Mouse (Mus musculus): Measurements from ENCODE around the gene Uqcc2. TPM values are rescaled to one million over a fixed set of nuclear protein-coding genes. Genes with fewer than 3 reads are reported as not detected.

Uqcc2 gene
- polyA plus RNA-seq, 1 experiment from 2014 or later, result 349 TPM

GRCm38 (mm10) chr17:27175196-27175874, 41.6 kb upstream of the Uqcc2 start:
- peak; percentile 69; the same call in 1 of the 2 replicates for ATAC-seq (ENCODE audit: low read depth)
- no peak overlapping the region for H3K9ac ChIP-seq (replicated peaks; ENCODE audit: low read depth, low read length)
- H3K4me3 ChIP-seq (ENCODE audit: low read depth, low read length), result no peak overlapping the region
- peaks cover 18% of the 10 kb centered on the region for H3K4me1 ChIP-seq (ENCODE audit: control insufficient read depth, insufficient read depth, low read length)
- WGBS, result 11% methylated on average over 14 of the region's 14 CpGs
- H3K4me2 ChIP-seq (ENCODE audit: low read depth, low read length), result no peak overlapping the region
- H3K27me3 ChIP-seq (ENCODE audit: control insufficient read depth, insufficient read depth, low read length), result no peaks in the 10 kb centered on the region
- no peaks in the 10 kb centered on the region for H3K36me3 ChIP-seq (ENCODE audit: control insufficient read depth, insufficient read depth, low read length)
- peak overlapping the region; percentile 39 for H3K27ac ChIP-seq (ENCODE audit: low read depth, low read length)
- no peaks in the 10 kb centered on the region for H3K9me3 ChIP-seq (ENCODE audit: control insufficient read depth, low read length)

- H3K36me3 ChIP-seq (ENCODE audit: control insufficient read depth, insufficient read depth, low read length), result no peaks in the 10 kb centered on the region
- H3K4me2 ChIP-seq (ENCODE audit: low read depth, low read length), result no peak overlapping the region
- H3K9ac ChIP-seq (replicated peaks; ENCODE audit: low read depth, low read length), result no peak overlapping the region
- WGBS, result 70% methylated on average over 3 of the region's 3 CpGs
- no peak for ATAC-seq (ENCODE audit: low read depth)
- no peaks in the 10 kb centered on the region for H3K27me3 ChIP-seq (ENCODE audit: control insufficient read depth, insufficient read depth, low read length)
- H3K4me3 ChIP-seq (ENCODE audit: low read depth, low read length), result no peak overlapping the region
- H3K27ac ChIP-seq (ENCODE audit: low read depth, low read length), result no peak overlapping the region
- no peaks in the 10 kb centered on the region for H3K9me3 ChIP-seq (ENCODE audit: control insufficient read depth, low read length)
- H3K4me1 ChIP-seq (ENCODE audit: control insufficient read depth, insufficient read depth, low read length), result peaks cover 18% of the 10 kb centered on the region
Measured at GRCm38 (mm10) chr17:27173715-27174114, 40.0 kb upstream of the Uqcc2 start.

GRCm38 (mm10) chr17:27172459-27172858, 38.7 kb upstream of the Uqcc2 start:
- WGBS, result 85% methylated on average over 9 of the region's 9 CpGs
- H3K4me2 ChIP-seq (ENCODE audit: low read depth, low read length), result no peak overlapping the region
- ATAC-seq (ENCODE audit: low read depth), result no peak
- no peak overlapping the region for H3K27ac ChIP-seq (ENCODE audit: low read depth, low read length)
- H3K9ac ChIP-seq (replicated peaks; ENCODE audit: low read depth, low read length), result no peak overlapping the region
- no peaks in the 10 kb centered on the region for H3K27me3 ChIP-seq (ENCODE audit: control insufficient read depth, insufficient read depth, low read length)
- no peaks in the 10 kb centered on the region for H3K36me3 ChIP-seq (ENCODE audit: control insufficient read depth, insufficient read depth, low read length)
- H3K4me1 ChIP-seq (ENCODE audit: control insufficient read depth, insufficient read depth, low read length), result peaks cover 18% of the 10 kb centered on the region
- H3K9me3 ChIP-seq (ENCODE audit: control insufficient read depth, low read length), result no peaks in the 10 kb centered on the region
- no peak overlapping the region for H3K4me3 ChIP-seq (ENCODE audit: low read depth, low read length)

GRCm38 (mm10) chr17:27171121-27171520, 37.4 kb upstream of the Uqcc2 start:
- 72% methylated on average over 5 of the region's 5 CpGs for WGBS
- H3K9ac ChIP-seq (replicated peaks; ENCODE audit: low read depth, low read length), result no peak overlapping the region
- H3K9me3 ChIP-seq (ENCODE audit: control insufficient read depth, low read length), result no peaks in the 10 kb centered on the region
- no peaks in the 10 kb centered on the region for H3K36me3 ChIP-seq (ENCODE audit: control insufficient read depth, insufficient read depth, low read length)
- ATAC-seq (ENCODE audit: low read depth), result no peak
- no peaks in the 10 kb centered on the region for H3K27me3 ChIP-seq (ENCODE audit: control insufficient read depth, insufficient read depth, low read length)
- no peak overlapping the region for H3K4me3 ChIP-seq (ENCODE audit: low read depth, low read length)
- H3K4me1 ChIP-seq (ENCODE audit: control insufficient read depth, insufficient read depth, low read length), result peaks cover 12% of the 10 kb centered on the region
- no peak overlapping the region for H3K4me2 ChIP-seq (ENCODE audit: low read depth, low read length)
- H3K27ac ChIP-seq (ENCODE audit: low read depth, low read length), result no peak overlapping the region

GRCm38 (mm10) chr17:27169952-27170695, 36.4 kb upstream of the Uqcc2 start:
- Histone ChIP-seq H3K36me3 (ENCODE audit: control insufficient read depth, insufficient read depth, low read length) (no peaks in the 10 kb centered on the region), H3K4me1 (ENCODE audit: control insufficient read depth, insufficient read depth, low read length) (peaks cover 7% of the 10 kb centered on the region), H3K27me3 (ENCODE audit: control insufficient read depth, insufficient read depth, low read length) (no peaks in the 10 kb centered on the region), H3K4me3 (ENCODE audit: low read depth, low read length) (no peak overlapping the region), H3K27ac (ENCODE audit: low read depth, low read length) (no peak overlapping the region), H3K4me2 (ENCODE audit: low read depth, low read length) (no peak overlapping the region), H3K9ac (replicated peaks; ENCODE audit: low read depth, low read length) (no peak overlapping the region), H3K9me3 (ENCODE audit: control insufficient read depth, low read length) (no peaks in the 10 kb centered on the region)
- no peak for ATAC-seq (ENCODE audit: low read depth)
- WGBS, result 73% methylated on average over 11 of the region's 11 CpGs

- 98% methylated on average over 4 of the region's 4 CpGs for WGBS
Measured at GRCm38 (mm10) chr17:27168569-27168968, 34.9 kb upstream of the Uqcc2 start.

GRCm38 (mm10) chr17:27167545-27167944, 33.8 kb upstream of the Uqcc2 start, which contains the start of gene Ip6k3:
Ip6k3 (minus strand) TSS chr17:27167795.
- Histone ChIP-seq H3K9me3 (ENCODE audit: control insufficient read depth, low read length) (no peaks in the 10 kb centered on the region), H3K4me2 (ENCODE audit: low read depth, low read length) (no peak within 1 kb of the TSS), H3K36me3 (ENCODE audit: control insufficient read depth, insufficient read depth, low read length) (no peaks in the 10 kb centered on the region), H3K27ac (ENCODE audit: low read depth, low read length) (no peak within 1 kb of the TSS), H3K4me1 (ENCODE audit: control insufficient read depth, insufficient read depth, low read length) (peaks cover 10% of the 10 kb centered on the region; the same call in 1 of the 2 replicates), H3K27me3 (ENCODE audit: control insufficient read depth, insufficient read depth, low read length) (no peaks in the 10 kb centered on the region), H3K4me3 (ENCODE audit: low read depth, low read length) (no peak within 1 kb of the TSS), H3K9ac (replicated peaks; ENCODE audit: low read depth, low read length) (no peak within 1 kb of the TSS)
- 56% methylated on average over 4 of the region's 4 CpGs for WGBS
- no peak for ATAC-seq (ENCODE audit: low read depth)

More at GRCm38 (mm10) chr17:27168569-27168968, 34.9 kb upstream of the Uqcc2 start:
- H3K4me2 ChIP-seq (ENCODE audit: low read depth, low read length), result no peak overlapping the region
- no peak overlapping the region for H3K27ac ChIP-seq (ENCODE audit: low read depth, low read length)
- no peak overlapping the region for H3K9ac ChIP-seq (replicated peaks; ENCODE audit: low read depth, low read length)
- H3K9me3 ChIP-seq (ENCODE audit: control insufficient read depth, low read length), result no peaks in the 10 kb centered on the region
- peaks cover 7% of the 10 kb centered on the region; the same call in 1 of the 2 replicates for H3K4me1 ChIP-seq (ENCODE audit: control insufficient read depth, insufficient read depth, low read length)
- H3K27me3 ChIP-seq (ENCODE audit: control insufficient read depth, insufficient read depth, low read length), result no peaks in the 10 kb centered on the region
- no peak overlapping the region for H3K4me3 ChIP-seq (ENCODE audit: low read depth, low read length)
- ATAC-seq (ENCODE audit: low read depth), result no peak
- no peaks in the 10 kb centered on the region for H3K36me3 ChIP-seq (ENCODE audit: control insufficient read depth, insufficient read depth, low read length)

- H3K4me1 ChIP-seq (ENCODE audit: control insufficient read depth, insufficient read depth, low read length), result peaks cover 10% of the 10 kb centered on the region; the same call in 1 of the 2 replicates
- H3K27ac ChIP-seq (ENCODE audit: low read depth, low read length), result no peak overlapping the region
- no peaks in the 10 kb centered on the region for H3K36me3 ChIP-seq (ENCODE audit: control insufficient read depth, insufficient read depth, low read length)
- H3K4me2 ChIP-seq (ENCODE audit: low read depth, low read length), result no peak overlapping the region
- ATAC-seq (ENCODE audit: low read depth), result no peak
- 82% methylated on average over 6 of the region's 6 CpGs for WGBS
- H3K9me3 ChIP-seq (ENCODE audit: control insufficient read depth, low read length), result no peaks in the 10 kb centered on the region
- H3K9ac ChIP-seq (replicated peaks; ENCODE audit: low read depth, low read length), result no peak overlapping the region
- no peaks in the 10 kb centered on the region for H3K27me3 ChIP-seq (ENCODE audit: control insufficient read depth, insufficient read depth, low read length)
- H3K4me3 ChIP-seq (ENCODE audit: low read depth, low read length), result no peak overlapping the region
Measured at GRCm38 (mm10) chr17:27166901-27167300, 33.2 kb upstream of the Uqcc2 start.

Data from neural tube, embryonic 14.5 days (tissue).